Mouse (Mus musculus): ENCODE measurements around the gene Sult6b1. TPM values are rescaled to one million over a fixed set of nuclear protein-coding genes. Genes with fewer than 3 reads are reported as not detected.

Gene Sult6b1
- polyA plus RNA-seq, 1 experiment, result 0.06 TPM

DNA sequence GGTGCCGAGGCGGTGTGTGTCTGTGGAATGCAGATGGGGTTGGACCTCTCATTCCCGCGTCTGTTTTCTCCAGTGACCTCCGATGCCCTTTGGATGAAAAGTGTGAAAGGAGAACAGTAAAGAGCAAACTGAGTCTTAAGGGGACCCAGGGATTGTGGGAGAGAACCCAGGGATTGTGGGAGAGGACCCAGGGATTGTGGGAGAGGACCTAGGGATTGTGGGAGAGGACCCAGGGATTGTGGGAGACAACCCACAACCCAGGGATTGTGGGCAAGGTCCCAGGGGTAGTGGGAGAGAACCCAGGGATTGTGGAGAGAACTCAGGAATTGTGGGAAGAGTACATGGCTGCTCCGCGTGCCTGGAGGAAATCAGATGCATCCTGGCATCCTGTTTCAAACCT, 11.8 kb downstream of the Sult6b1 start:
- no peak overlapping the region for H3K4me3 ChIP-seq
- no peaks in the 10 kb centered on the region for H3K36me3 ChIP-seq (ENCODE audit: control insufficient read depth, insufficient read depth)
- no peak overlapping the region for H3ac ChIP-seq (ENCODE audit: control insufficient read depth, insufficient read length)
- TF ChIP-seq TCF12 (IDR thresholded peaks at IDR 0.05; ENCODE audit: insufficient read depth, poor library complexity, severe bottlenecking) (no peak), POLR2AphosphoS2 (IDR thresholded peaks at IDR 0.05; ENCODE audit: insufficient read length, low read depth) (no peak), MYOG (IDR thresholded peaks at IDR 0.05; ENCODE audit: control insufficient read depth in 1 of 3, insufficient read depth in 1 of 3, insufficient read length in 2 of 3, low read depth in 2 of 3) (no peak), MAX (IDR thresholded peaks at IDR 0.05; ENCODE audit: low read depth) (no peak), USF1 (IDR thresholded peaks at IDR 0.05; ENCODE audit: low read depth) (no peak), CEBPB (IDR thresholded peaks at IDR 0.05; ENCODE audit: insufficient read depth, poor library complexity, severe bottlenecking) (no peak), REST (IDR thresholded peaks at IDR 0.05; ENCODE audit: insufficient read depth, insufficient read length) (no peak), E2F4 (IDR thresholded peaks at IDR 0.05; ENCODE audit: insufficient read depth) (no peak), POLR2A (IDR thresholded peaks at IDR 0.05; ENCODE audit: insufficient read length, low read depth) (no peak), MYOD1 (IDR thresholded peaks at IDR 0.05; ENCODE audit: control insufficient read depth in 1 of 3, insufficient read length in 2 of 3, low read depth in 2 of 3) (no peak), SRF (IDR thresholded peaks at IDR 0.05; ENCODE audit: control insufficient read depth, insufficient read length, low read depth) (no peak), TCF3 (IDR thresholded peaks at IDR 0.05; ENCODE audit: insufficient read length, low read depth) (no peak)
- no peaks in the 10 kb centered on the region for H3K79me2 ChIP-seq (ENCODE audit: control insufficient read depth, insufficient read depth)
- no peaks in the 10 kb centered on the region for H3K27me3 ChIP-seq (ENCODE audit: control insufficient read depth, insufficient read depth, insufficient read length)
- no peak overlapping the region for H3K4me2 ChIP-seq (ENCODE audit: low read depth)

DNA sequence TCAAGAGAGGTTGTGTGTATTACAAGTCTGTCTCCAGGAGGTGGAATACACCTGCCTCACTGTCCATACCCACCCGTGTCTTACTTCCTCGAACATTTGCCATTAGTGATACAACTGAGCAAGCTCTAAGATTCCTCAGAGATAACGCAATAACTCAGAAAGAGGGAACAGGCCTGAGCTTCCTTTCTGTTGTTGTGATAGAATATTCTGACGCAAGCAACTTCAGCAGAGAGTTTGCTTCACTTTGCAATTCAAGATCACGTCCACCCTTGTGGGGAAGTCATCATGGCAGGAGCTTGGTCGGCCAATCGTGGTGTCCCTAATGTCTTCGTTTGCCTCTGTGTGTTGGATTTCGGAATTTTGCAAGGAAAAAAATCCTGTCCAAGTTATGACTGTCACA, 15.8 kb downstream of the Sult6b1 start:
- TF ChIP-seq USF1 (IDR thresholded peaks at IDR 0.05; ENCODE audit: low read depth), result no peak
- no peak for TF ChIP-seq SRF (IDR thresholded peaks at IDR 0.05; ENCODE audit: control insufficient read depth, insufficient read length, low read depth)
- TF ChIP-seq REST (IDR thresholded peaks at IDR 0.05; ENCODE audit: insufficient read depth, insufficient read length), result no peak
- TF ChIP-seq TCF3 (IDR thresholded peaks at IDR 0.05; ENCODE audit: insufficient read length, low read depth), result no peak
- no peak for TF ChIP-seq TCF12 (IDR thresholded peaks at IDR 0.05; ENCODE audit: insufficient read depth, poor library complexity, severe bottlenecking)
- no peak for TF ChIP-seq MYOG (IDR thresholded peaks at IDR 0.05; ENCODE audit: control insufficient read depth in 1 of 3, insufficient read depth in 1 of 3, insufficient read length in 2 of 3, low read depth in 2 of 3)
- no peak for TF ChIP-seq CEBPB (IDR thresholded peaks at IDR 0.05; ENCODE audit: insufficient read depth, poor library complexity, severe bottlenecking)
- no peak for TF ChIP-seq MYOD1 (IDR thresholded peaks at IDR 0.05; ENCODE audit: control insufficient read depth in 1 of 3, insufficient read length in 2 of 3, low read depth in 2 of 3)
- no peak for TF ChIP-seq POLR2AphosphoS2 (IDR thresholded peaks at IDR 0.05; ENCODE audit: insufficient read length, low read depth)
- TF ChIP-seq POLR2A (IDR thresholded peaks at IDR 0.05; ENCODE audit: insufficient read length, low read depth), result no peak
- TF ChIP-seq MAX (IDR thresholded peaks at IDR 0.05; ENCODE audit: low read depth), result no peak
- Histone ChIP-seq H3K27me3 (ENCODE audit: control insufficient read depth, insufficient read depth, insufficient read length) (no peaks in the 10 kb centered on the region), H3K4me3 (no peak overlapping the region), H3K36me3 (ENCODE audit: control insufficient read depth, insufficient read depth) (no peaks in the 10 kb centered on the region), H3ac (ENCODE audit: control insufficient read depth, insufficient read length) (no peak overlapping the region), H3K4me2 (ENCODE audit: low read depth) (no peak overlapping the region), H3K79me2 (ENCODE audit: control insufficient read depth, insufficient read depth) (no peaks in the 10 kb centered on the region)

DNA sequence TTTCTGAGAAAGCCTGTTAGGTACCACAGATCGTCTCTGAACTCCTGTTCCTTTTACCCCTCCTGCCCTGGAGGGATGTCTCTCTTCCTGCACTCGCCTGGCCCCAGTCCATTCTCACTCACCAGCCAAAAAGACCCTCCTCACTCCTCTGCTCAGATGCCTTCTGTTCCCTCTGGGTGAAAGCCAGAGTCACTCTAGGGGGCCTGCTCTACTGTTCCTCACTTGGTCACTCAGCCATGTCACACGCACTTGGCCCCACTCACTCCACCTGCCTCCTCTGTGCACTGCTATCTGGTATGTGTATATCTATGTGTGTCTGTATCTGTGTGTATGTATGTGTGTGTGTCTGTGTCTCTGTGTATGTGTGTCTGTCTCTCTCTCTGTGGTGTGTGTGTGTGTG, 17.6 kb downstream of the Sult6b1 start:
- no peak for TF ChIP-seq MAX (IDR thresholded peaks at IDR 0.05; ENCODE audit: low read depth)
- TF ChIP-seq CEBPB (IDR thresholded peaks at IDR 0.05; ENCODE audit: insufficient read depth, poor library complexity, severe bottlenecking), result no peak
- no peak for TF ChIP-seq MYOD1 (IDR thresholded peaks at IDR 0.05; ENCODE audit: control insufficient read depth in 1 of 3, insufficient read length in 2 of 3, low read depth in 2 of 3)
- no peak for TF ChIP-seq MYOG (IDR thresholded peaks at IDR 0.05; ENCODE audit: control insufficient read depth in 1 of 3, insufficient read depth in 1 of 3, insufficient read length in 2 of 3, low read depth in 2 of 3)
- TF ChIP-seq TCF12 (IDR thresholded peaks at IDR 0.05; ENCODE audit: insufficient read depth, poor library complexity, severe bottlenecking), result no peak
- no peak for TF ChIP-seq REST (IDR thresholded peaks at IDR 0.05; ENCODE audit: insufficient read depth, insufficient read length)
- TF ChIP-seq SRF (IDR thresholded peaks at IDR 0.05; ENCODE audit: control insufficient read depth, insufficient read length, low read depth), result no peak
- no peak for TF ChIP-seq TCF3 (IDR thresholded peaks at IDR 0.05; ENCODE audit: insufficient read length, low read depth)
- no peak for TF ChIP-seq POLR2AphosphoS2 (IDR thresholded peaks at IDR 0.05; ENCODE audit: insufficient read length, low read depth)
- TF ChIP-seq USF1 (IDR thresholded peaks at IDR 0.05; ENCODE audit: low read depth), result no peak
- TF ChIP-seq E2F4 (IDR thresholded peaks at IDR 0.05; ENCODE audit: insufficient read depth), result no peak
- TF ChIP-seq POLR2A (IDR thresholded peaks at IDR 0.05; ENCODE audit: insufficient read length, low read depth), result no peak

GRCm38 (mm10) chr17:78888554-78888953, 18.2 kb downstream of the Sult6b1 start:
- H3K27me3 ChIP-seq (ENCODE audit: control insufficient read depth, insufficient read depth, insufficient read length), result no peaks in the 10 kb centered on the region
- H3K4me2 ChIP-seq (ENCODE audit: low read depth), result no peak overlapping the region
- no peaks in the 10 kb centered on the region for H3K36me3 ChIP-seq (ENCODE audit: control insufficient read depth, insufficient read depth)
- TF ChIP-seq TCF12 (IDR thresholded peaks at IDR 0.05; ENCODE audit: insufficient read depth, poor library complexity, severe bottlenecking) (no peak), REST (IDR thresholded peaks at IDR 0.05; ENCODE audit: insufficient read depth, insufficient read length) (no peak), SRF (IDR thresholded peaks at IDR 0.05; ENCODE audit: control insufficient read depth, insufficient read length, low read depth) (no peak), MYOD1 (IDR thresholded peaks at IDR 0.05; ENCODE audit: control insufficient read depth in 1 of 3, insufficient read length in 2 of 3, low read depth in 2 of 3) (no peak), MAX (IDR thresholded peaks at IDR 0.05; ENCODE audit: low read depth) (no peak)
- H3K4me3 ChIP-seq, result no peak overlapping the region
- H3K79me2 ChIP-seq (ENCODE audit: control insufficient read depth, insufficient read depth), result no peaks in the 10 kb centered on the region
- H3ac ChIP-seq (ENCODE audit: control insufficient read depth, insufficient read length), result no peak overlapping the region

More for the DNA sequence above, 17.6 kb downstream of the Sult6b1 start:
- H3K36me3 ChIP-seq (ENCODE audit: control insufficient read depth, insufficient read depth), result no peaks in the 10 kb centered on the region
- no peak overlapping the region for H3ac ChIP-seq (ENCODE audit: control insufficient read depth, insufficient read length)
- H3K4me3 ChIP-seq, result no peak overlapping the region
- H3K79me2 ChIP-seq (ENCODE audit: control insufficient read depth, insufficient read depth), result no peaks in the 10 kb centered on the region
- no peak overlapping the region for H3K4me2 ChIP-seq (ENCODE audit: low read depth)
- no peaks in the 10 kb centered on the region for H3K27me3 ChIP-seq (ENCODE audit: control insufficient read depth, insufficient read depth, insufficient read length)

All from myocyte (in vitro differentiated cells).